Mouse (Mus musculus): Measurements from ENCODE around the gene Ssbp2. TPM values are rescaled to one million over a fixed set of nuclear protein-coding genes. Genes with fewer than 3 reads are reported as not detected.

Ssbp2 gene
- polyA plus RNA-seq, 1 experiment from 2014 or later, result 119 TPM

Small RNA genes within 50 kb of the gene (microRNA-seq; reads per million reads assigned to microRNA genes)
- gene Gm27656, result not detected

Other genes starting within 250 kb of the Ssbp2 start
- 15.1 and 15.2 TPM in 2 replicates for gene Atg10, start 236.3 kb upstream of the Ssbp2 start, polyA plus RNA-seq (2015; fragmentation: Nextera tagmentation; extraction: Ambion mirVana)

All from stomach, embryonic 16.5 days (tissue).